Mouse (Mus musculus) heart, postnatal 10 days (tissue): ENCODE results near the gene Hoxb3. TPM values are rescaled to one million over a fixed set of nuclear protein-coding genes. Genes with fewer than 3 reads are reported as not detected.

ENCODE experiments used
- DNase-seq, 2 experiments: peaks; one replicate each; pipeline ENCODE4 v3.0.0; 2021
- intact Hi-C: fragments of 180-260 bp; cut with DNase I; formaldehyde crosslinking; loops from one replicate; pipeline ENCODE4 v1.15.1; 2025
- total RNA-seq, 2 experiments: library from RNA; stranded (reverse); gene quantifications; 2 replicates each; pipeline ENCODE4 v1.2.3; 2021

Hoxb3 gene
- total RNA-seq, 2 experiments from 2014 or later: 1.1 TPM

DNA sequence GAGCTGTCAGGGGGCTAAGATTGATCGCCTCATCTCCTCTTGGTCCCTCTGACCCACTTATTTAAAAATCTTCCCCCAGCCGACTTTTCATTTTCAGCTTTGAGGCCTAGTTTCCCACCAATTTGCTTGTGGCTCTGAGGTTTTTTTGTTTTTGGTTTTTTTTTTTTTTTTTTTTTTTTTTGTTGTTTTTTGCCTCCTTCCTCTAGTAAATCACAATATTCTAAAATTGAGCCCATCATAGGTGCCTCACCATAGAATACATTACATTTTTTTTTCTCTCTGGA lies 27.2 kb downstream of the Hoxb3 start, which contains the start of gene Hoxb2:
TSS of gene Hoxb2 (plus strand) at position 185 of the 284 bp plus-strand sequence.
- DNase-seq: no peak

DNA sequence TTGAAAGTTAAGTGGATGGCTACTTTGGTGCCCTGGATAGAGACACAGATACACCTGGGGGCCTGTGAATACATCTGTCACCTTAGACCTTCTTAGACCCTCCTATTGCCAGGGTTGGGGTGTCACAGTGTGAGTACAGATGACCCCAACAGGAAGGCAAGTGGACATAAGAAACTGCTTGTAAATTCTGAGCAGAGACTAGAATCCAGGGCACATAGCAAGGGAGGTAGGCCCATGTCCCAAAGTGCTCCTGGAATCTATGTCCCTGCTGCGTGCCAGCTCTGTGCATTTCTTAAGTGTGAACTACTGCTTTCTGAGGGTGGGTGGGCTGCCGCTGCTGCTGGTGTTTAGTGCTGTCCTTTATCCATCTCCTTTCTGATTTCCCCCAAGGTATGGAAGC lies 27.7 kb downstream of the Hoxb3 start:
- intact Hi-C loops: loop anchor here (5.0 to 10.0 kb wide), 2 partner anchors 57 to 166 kb away; no protein-coding TSS in a partner anchor
- no peak for DNase-seq

More for the DNA sequence above, 27.2 kb downstream of the Hoxb3 start, which contains the start of gene Hoxb2:
- intact Hi-C loops: loop anchor here (5.0 to 10.0 kb wide), 2 partner anchors 57 to 165 kb away; no protein-coding TSS in a partner anchor

DNA sequence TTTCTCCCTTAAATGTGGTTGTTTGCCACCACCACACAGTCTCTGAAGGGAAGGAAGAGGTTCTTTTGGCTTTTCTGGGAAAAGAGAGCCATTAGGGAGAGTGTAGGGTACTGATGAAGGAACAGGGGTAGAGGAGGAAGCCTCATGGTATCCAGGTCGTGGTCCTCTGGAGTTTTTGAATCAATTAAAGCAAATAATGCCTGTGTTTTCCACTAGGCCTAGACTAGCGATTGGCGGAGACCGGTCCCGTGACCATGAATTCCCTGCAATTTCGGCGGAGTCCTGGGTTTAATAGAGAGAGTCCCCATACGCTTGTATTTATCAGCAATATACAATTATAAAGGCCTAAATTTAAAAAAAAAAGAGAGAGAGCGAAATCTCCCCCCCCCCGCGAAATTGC lies 28.2 kb downstream of the Hoxb3 start:
- intact Hi-C loops: loop anchor here (5.0 to 10.0 kb wide), 2 partner anchors 56 to 167 kb away; no protein-coding TSS in a partner anchor
- DNase-seq: no peak

DNA sequence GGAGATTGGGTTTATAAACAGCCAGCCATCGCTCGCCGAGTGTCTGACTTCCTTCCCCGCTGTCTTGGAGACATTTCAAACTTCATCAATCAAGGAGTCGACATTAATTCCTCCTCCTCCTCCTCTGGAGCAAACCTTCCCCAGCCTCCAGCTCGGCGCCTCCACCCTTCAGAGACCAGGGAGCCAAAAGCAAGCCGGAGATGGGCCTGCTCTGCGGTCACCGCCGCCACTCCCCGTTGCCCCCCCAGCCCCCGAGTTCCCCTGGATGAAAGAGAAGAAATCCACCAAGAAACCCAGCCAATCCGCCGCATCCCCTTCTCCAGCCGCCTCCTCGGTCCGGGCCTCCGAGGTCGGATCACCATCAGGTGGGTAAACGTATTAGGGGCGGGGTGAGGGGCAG lies 28.7 kb downstream of the Hoxb3 start:
- intact Hi-C loops: loop anchor here (2.0 to 10.0 kb wide), 3 partner anchors 37 to 167 kb away; no protein-coding TSS in a partner anchor
- no peak for DNase-seq

DNA sequence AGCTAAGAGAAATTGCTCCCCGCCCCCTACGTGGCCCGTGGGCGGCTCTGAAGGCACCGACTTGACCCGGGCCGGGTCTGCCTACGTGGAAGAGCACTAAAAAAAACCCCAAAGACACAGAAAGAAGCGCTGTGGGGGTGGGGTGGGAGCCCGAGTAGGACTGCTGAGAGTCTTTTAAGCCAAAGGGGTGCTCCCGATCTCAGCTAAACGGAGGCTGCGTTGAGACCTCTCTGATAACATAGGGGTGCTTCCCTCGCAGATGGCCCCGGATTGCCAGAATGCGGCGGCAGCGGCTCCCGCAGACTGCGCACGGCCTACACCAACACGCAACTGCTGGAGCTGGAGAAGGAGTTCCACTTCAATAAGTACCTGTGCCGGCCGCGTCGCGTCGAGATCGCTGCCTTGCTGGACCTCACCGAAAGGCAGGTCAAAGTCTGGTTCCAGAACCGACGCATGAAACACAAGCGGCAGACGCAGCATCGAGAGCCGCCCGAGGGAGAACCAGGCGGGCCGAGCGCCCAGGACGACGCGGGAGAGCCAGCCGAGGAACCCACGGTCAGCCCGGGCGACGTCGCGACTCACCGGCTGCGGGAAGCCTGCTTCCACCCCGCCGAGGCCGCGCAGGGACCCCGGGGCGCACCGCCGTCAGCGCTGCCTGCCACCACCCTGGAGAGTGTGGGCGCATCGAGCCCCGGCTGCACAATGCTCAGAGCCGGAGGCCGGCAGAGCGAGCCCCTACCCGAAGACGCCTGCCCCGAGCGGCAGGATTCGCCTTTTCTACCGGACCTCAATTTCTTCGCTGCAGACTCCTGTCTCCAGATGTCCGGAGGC lies 29.8 kb downstream of the Hoxb3 start:
- peak; percentile 52 to 53 for DNase-seq
- intact Hi-C loops: loop anchor here (2.0 to 10.0 kb wide), 3 partner anchors 38 to 168 kb away; no protein-coding TSS in a partner anchor

DNA sequence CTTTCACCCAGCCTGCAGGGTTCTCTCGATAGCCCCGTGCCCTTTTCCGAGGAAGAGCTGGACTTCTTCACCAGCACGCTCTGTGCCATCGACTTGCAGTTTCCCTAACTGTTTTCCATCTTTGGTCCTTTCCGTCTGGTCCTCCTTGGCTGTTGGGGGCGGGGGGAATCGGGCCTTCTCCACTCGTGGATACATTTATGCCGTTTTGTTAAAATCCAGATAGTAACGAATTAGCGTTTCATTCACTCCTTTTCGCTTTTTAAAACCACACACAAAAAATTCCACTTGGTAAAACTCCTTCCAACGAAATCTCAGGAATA lies 30.4 kb downstream of the Hoxb3 start:
- DNase-seq: no peak
- intact Hi-C loops: loop anchor here (2.0 to 10.0 kb wide), 3 partner anchors 39 to 169 kb away; no protein-coding TSS in a partner anchor

DNA sequence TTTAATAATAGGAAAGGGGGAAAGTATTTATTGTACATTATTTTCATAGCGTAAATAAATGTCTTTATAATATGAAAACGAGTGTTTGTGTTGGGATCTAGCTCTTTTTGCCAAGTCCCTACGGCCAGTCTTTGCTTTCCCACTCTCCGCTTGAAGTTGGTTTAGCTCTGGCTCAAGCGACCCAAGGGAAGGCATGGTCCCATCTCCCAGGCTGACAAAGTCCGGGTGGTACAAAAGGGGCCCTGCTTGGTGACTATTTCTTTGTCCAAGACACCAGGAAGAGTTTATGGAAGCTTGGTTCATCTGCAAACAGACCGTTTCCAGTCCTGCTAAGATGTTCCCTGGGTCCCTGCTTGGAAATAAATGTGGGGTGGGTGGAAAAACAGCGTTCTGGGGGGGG lies 30.8 kb downstream of the Hoxb3 start:
- no peak for DNase-seq
- intact Hi-C loops: loop anchor here (2.0 to 10.0 kb wide), 3 partner anchors 39 to 169 kb away; no protein-coding TSS in a partner anchor

DNA sequence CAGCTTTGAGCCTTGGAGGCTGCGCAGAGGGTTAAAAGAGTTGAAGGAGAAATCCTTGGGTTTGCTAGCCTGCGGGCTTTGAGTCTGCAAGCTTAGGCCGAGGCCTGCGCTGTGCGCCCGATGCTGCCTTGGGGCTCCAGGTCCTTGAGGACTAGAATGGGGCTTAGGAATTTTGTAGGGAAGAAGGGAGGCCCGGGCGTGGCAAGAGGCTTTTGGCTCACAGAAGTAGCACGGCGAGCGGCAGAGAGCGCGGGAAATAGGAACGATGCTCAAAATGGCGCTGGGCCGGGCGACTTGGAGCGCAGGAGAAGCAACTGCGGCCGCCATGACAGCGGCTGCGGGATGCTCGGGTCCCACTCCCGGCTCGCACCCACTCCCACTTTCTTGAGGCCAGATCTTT lies 31.2 kb downstream of the Hoxb3 start:
- peak in 1 of 2 experiments; percentile 35 for DNase-seq
- intact Hi-C loops: loop anchor here (5.0 to 10.0 kb wide), 2 partner anchors 53 to 170 kb away; no protein-coding TSS in a partner anchor

DNA sequence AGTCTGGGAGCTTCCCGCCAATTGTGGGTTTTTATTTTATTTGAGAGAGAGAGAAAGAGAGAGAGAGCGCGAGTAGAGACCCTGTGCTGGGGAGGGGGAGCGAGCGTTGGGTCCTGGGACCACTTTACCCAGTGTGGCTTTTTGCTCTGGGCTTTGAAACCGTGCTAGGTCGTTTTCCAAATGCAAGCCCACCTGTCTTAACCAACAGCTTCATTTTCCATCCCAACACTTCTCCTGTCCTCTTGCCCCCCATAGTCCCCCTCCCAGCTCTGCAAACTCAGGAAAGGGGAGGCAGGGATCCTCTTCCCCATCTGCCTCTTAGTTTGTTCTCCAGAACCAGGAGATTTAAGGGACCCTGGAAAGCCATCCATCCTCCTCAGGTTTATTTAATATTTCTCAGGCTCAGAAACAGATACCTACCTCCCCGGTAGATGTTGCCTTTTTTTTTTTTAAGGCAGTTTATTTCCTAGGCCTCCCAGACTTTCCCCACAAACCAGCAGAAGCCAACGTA lies 31.7 kb downstream of the Hoxb3 start:
- intact Hi-C loops: loop anchor here (5.0 to 10.0 kb wide), 2 partner anchors 52 to 170 kb away; no protein-coding TSS in a partner anchor
- no peak for DNase-seq

DNA sequence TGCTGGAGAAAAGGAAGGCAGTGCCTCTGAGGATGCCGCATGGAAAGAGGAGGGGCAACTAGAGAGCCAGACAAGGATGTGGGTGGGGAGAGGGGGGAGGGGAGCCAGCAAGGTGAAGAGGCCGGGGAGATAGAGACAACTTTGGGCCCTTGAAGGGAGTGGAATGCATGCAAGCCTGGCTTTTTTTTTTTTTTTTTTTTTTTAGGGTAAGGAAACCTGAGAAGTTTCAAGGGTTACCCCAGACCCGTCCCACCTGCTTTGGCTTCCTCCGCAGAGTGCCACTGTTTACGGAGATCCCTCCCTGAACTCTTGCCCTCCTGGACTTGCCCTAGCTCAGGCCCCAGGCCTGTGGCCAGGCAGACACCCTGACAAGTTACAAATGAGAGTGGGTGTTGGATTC lies 40.7 kb downstream of the Hoxb3 start:
- DNase-seq: no peak
- intact Hi-C loops: no loop called here

DNA sequence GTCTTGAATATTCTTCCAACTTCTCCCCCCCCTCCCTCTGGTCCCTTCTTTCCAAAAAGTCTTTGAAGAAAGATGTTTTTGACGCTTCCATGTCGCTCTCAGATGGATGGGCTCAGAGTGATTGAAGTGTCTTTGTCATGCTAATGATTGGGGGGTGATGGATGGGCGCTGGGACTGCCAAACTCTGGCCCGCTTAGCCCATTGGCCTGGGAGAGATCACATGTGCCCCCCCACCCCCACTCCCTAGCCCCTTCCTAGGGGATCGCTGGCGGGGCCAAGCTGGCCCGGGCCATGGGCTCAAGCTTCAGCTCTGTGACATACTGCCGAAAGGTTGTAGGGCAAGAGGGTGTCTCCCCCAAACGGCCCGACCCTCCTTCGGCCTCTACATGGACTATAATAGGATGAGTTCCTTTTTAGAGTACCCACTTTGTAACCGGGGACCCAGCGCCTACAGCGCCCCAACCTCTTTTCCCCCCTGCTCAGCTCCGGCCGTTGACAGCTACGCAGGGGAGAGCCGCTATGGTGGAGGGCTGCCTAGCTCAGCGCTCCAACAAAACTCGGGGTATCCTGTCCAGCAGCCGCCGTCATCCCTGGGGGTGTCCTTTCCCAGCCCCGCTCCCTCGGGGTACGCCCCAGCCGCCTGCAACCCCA lies 42.4 kb downstream of the Hoxb3 start, which contains the start of gene Hoxb1:
TSS of gene Hoxb1 (plus strand) at position 312 of the 651 bp plus-strand sequence.
- intact Hi-C loops: no loop called here

DNA sequence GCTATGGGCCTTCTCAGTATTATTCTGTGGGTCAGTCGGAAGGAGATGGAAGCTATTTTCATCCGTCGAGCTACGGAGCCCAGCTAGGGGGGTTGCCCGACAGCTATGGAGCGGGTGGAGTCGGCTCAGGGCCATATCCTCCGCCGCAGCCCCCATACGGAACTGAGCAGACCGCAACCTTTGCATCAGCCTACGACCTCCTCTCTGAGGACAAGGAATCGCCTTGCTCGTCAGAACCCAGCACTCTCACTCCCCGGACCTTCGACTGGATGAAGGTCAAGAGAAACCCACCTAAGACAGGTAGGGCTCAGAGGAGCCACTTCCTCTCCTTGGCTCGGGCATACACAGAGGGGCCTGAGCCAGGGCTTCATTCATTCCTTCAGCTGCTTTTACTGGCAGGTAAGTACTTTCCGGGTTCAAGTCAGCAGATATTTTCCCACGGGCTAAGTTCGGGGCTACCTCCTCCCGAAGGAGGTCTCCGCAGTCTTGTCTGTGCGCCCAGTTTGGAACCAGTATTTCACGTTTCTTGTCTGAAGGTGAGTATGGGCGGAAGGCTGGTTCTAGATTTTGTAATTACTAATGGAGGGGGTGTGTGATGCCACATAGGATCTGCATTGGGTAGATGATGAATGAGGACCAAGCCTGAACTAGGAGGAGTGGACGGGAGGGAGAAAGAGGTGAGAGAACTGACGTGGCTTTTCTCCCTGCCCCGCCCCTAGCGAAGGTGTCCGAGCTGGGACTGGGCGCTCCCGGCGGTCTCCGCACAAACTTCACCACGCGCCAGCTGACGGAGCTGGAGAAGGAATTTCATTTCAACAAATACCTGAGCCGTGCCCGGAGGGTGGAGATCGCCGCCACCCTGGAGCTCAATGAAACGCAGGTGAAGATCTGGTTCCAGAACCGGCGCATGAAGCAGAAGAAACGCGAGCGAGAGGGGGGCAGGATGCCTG lies 43.2 kb downstream of the Hoxb3 start:
- no peak for DNase-seq
- intact Hi-C loops: no loop called here

More for the DNA sequence above, 42.4 kb downstream of the Hoxb3 start, which contains the start of gene Hoxb1:
- DNase-seq: no peak

DNA sequence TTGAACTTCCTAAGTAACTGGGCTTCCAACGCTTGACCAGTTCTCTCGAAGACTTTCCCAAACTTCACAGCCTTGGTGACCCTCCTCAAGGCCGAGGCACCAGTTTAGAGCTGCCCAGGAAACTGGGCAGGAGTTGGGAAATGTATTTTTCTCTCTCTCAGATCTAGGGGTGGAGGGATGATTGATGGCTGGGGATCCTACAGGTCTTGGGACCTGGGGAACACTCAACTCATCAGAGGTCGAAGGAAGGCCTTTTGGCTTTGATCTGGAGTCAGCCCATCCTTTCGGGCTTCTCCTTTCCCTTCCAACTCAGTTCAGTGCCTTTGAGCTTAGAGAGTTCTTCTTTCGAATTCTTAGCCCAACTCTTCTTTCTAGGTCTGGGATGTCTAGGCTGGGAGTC lies 44.0 kb downstream of the Hoxb3 start:
- intact Hi-C loops: no loop called here
- DNase-seq: no peak

DNA sequence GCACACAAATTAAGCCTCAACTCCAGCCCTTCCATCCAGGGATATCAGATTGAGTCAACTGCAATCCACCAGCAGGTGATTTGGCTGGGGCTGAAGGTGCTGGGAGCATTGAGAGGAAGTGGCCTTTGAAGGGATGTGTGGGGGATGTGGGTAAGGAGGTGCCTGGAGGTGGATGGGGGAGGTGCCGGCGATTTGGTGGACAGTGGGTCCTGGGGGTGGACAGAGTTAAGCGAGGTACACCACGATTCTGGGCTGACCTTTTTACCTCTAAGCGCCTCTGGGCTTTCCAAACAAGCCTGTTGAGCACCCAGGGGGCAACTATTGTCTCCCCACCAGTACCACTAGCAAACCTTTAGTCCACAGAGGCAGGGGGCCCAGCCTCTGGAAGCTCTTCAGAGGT lies 45.6 kb downstream of the Hoxb3 start:
- intact Hi-C loops: no loop called here
- DNase-seq: no peak

DNA sequence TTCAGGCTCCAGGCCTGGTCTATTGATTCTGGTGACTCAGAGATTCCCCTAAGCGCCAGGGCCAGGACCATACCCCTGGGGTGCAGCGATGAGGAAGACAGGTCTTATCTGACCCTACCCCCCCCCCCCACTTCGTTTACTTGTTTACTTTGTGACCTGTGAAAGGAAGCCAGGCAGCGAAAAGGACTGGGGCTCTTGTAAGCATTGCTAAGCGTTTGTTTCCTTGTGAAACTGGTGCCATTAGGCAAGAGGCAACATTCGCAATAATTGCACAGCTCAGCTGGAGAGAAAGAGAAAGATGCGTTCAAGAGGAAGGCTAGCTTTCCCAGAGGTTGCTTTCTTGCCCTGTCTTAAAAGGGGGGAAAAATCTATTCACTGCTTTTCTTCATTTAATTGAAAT lies 46.0 kb downstream of the Hoxb3 start:
- DNase-seq: no peak
- intact Hi-C loops: no loop called here

DNA sequence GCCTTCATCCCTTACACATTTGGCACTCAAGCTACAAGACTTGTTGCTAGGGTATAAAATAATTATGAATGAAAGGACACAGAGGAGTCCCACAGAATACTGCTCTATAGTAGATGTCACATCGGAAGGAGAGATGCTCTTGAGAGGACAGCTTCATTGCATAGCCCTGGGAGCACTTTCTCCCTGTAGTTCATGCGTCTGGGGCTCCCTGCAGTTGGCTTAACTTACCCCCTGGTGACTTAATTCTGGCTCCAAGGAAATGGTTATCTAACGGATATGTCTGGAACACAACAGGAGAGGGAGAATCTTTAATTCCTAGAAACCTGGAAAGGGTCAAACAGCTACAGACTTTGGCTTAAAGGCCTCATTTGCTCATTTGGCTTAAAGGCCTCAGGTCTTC lies 48.6 kb downstream of the Hoxb3 start:
- DNase-seq: no peak
- intact Hi-C loops: no loop called here

DNA sequence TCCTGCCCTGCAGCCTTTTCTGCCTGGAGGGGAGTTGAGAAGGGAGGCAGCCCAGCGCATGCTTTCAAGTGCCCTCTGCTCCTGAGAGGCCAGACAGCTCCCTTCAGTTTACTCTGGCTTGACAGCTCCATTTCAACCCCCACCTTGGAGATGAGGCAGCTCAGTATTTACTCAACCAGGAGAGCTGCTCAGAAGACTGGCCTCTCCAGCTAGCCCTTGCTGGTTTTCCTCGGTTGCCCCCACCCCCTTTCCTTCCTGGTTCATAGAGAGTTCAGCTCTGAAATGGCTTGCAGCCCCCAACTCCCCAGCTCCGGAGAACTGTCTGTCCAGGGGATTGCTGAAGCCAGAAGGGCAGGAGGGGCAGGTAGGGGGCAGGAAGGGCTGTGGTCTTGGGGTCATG lies 49.4 kb downstream of the Hoxb3 start:
- intact Hi-C loops: no loop called here
- no peak for DNase-seq

DNA sequence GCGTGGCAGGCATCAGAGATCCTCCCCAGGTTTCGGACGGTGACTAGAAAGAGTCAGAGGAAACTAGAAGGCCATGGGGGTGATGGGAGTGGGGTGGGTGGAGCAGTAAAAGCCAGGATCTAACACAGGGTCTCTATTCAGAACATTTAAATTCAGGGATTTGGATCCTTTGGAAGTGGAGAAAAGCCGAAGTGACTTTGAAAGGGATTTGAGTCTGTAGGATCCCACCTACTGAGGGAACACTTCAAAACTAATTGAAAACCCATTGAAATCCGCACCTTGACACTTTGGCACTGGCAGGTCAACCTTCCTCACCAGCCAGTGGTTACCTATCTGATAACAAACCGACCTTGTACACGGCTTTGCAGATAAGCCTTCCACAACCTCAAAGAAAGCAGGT lies 51.7 kb downstream of the Hoxb3 start:
- DNase-seq: no peak
- intact Hi-C loops: no loop called here

DNA sequence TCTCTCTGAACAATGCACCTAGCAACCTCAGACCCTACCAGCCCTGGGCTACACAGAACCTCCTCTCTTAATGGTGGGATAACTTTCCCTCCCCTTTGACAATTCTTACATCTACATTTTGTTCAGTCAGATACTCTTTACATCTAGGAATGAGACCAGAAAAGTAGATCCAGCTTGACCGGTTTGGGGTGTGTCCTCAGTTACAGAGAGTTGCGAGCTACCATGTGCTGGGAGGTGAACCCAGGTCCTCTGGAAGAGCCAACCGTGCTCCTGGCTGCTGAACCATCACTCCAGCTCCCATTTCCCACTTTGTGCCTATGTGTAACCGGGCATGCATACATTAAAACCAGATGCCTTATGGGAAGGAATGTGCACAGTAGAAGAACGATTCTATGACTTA lies 60.3 kb downstream of the Hoxb3 start:
- intact Hi-C loops: no loop called here
- no peak for DNase-seq

DNA sequence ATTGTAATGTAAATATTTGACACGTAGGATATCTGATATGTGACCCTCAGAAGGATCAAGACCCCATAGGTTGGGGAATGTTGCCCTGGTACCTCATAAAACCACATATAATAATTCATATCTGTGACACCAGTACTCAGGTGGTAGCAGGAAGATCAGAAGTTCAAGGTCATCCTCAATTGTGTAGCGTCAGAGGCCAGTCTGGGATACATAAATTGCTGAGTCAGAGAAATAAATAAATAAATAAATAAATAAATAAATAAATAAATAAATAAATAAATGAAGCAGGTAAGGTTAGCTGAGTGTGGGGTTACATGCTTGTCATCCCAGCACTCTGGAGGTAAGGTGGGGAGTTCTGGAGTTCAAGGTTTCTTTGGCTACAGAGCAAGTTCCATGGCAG lies 64.5 kb downstream of the Hoxb3 start:
- intact Hi-C loops: no loop called here
- no peak for DNase-seq
